Mouse (Mus musculus) liver, adult 2 months (tissue): ENCODE measurements at regions not wholly inside any gene's neighbourhood (a gene's known extent, or its start where the extent isn't known, plus 50 kb on each side); places are given as distances from the start of the nearest gene placed in this dataset.

Experiments
- DNase-seq: peaks from one replicate; pipeline ENCODE4 v3.0.0-alpha.2; 2011; ENCODE audit warnings: low read depth, low spot score; ENCODE audit errors: extremely low read depth
- H3K27ac ChIP-seq: fragments of 200-500 bp; replicated peaks from 2 replicates; pipeline ENCODE4 v1.5.1; 2012; ENCODE audit warnings: low read depth, mild to moderate bottlenecking, control low read depth, inconsistent platforms, low read length; ENCODE audit not compliant: insufficient read depth
- H3K27me3 ChIP-seq: fragments of 200-500 bp; 2 replicates; pipeline ENCODE4 v1.6.1; 2012; ENCODE audit warnings: mild to moderate bottlenecking, moderate library complexity, low read length, inconsistent platforms; ENCODE audit not compliant: control insufficient read depth, insufficient read depth
- H3K36me3 ChIP-seq: fragments of 200-500 bp; 2 replicates; pipeline ENCODE4 v1.6.1; 2012; ENCODE audit warnings: low read length, inconsistent platforms; ENCODE audit not compliant: control insufficient read depth, insufficient read depth
- H3K4me1 ChIP-seq: fragments of 200-500 bp; 2 replicates; pipeline ENCODE4 v1.6.1; 2011; ENCODE audit warnings: low read length; ENCODE audit not compliant: control insufficient read depth, insufficient read depth
- H3K4me3 ChIP-seq: fragments of 200-500 bp; 2 replicates; pipeline ENCODE4 v1.5.1; 2011; ENCODE audit warnings: low read depth, mild to moderate bottlenecking, control low read depth, low read length, moderate library complexity; ENCODE audit not compliant: insufficient read depth
- H3K79me2 ChIP-seq: fragments of 200-500 bp; 2 replicates; pipeline ENCODE4 v1.6.1; 2012; ENCODE audit warnings: inconsistent platforms, mild to moderate bottlenecking, low read length, moderate library complexity; ENCODE audit not compliant: control insufficient read depth, insufficient read depth
- H3K9ac ChIP-seq: fragments of 200-500 bp; 2 replicates; pipeline ENCODE4 v1.6.1; 2012; ENCODE audit warnings: low read depth, mild to moderate bottlenecking, control low read depth, inconsistent platforms, low read length
- CTCF ChIP-seq: fragments of 200-500 bp; IDR thresholded peaks from 2 replicates; pipeline ENCODE4 v1.5.1; 2011; ENCODE audit warnings: low read depth, low read length, control low read depth
- POLR2A ChIP-seq: fragments of 200-500 bp; IDR thresholded peaks from 2 replicates; pipeline ENCODE4 v1.6.1; 2011; ENCODE audit warnings: low read length, control low read depth; ENCODE audit not compliant: insufficient read depth; ENCODE audit errors: extremely low read depth
- WGBS: fragments of 180-500 bp; shearing (Covaris S2); methylation state at CpG from one replicate; pipeline ENCODE4 v1.1.7; 2018; 5-methylcytosine and 5-hydroxymethylcytosine counted together

- Histone ChIP-seq H3K36me3 (no peaks in the 10 kb centered on the region), H3K4me1 (no peaks in the 10 kb centered on the region; the same call in 1 of the 2 replicates), H3K27me3 (no peaks in the 10 kb centered on the region), H3K9ac (no peak overlapping the region), H3K79me2 (no peaks in the 10 kb centered on the region), H3K27ac (no peak overlapping the region), H3K4me3 (no peak overlapping the region)
- no peak for TF ChIP-seq POLR2A
- TF ChIP-seq CTCF: no peak
- 97% methylated on average over 1 of the region's 1 CpGs for WGBS
- no peak for DNase-seq
These were observed 287.5 kb upstream of the Plxna2 start for GRCm38 (mm10) chr1:194330471-194330870.

- no peak for TF ChIP-seq CTCF
- no peak for TF ChIP-seq POLR2A
- Histone ChIP-seq H3K4me3 (no peak overlapping the region), H3K27me3 (no peaks in the 10 kb centered on the region), H3K36me3 (no peaks in the 10 kb centered on the region), H3K4me1 (peaks cover 5% of the 10 kb centered on the region; the same call in 1 of the 2 replicates), H3K27ac (no peak overlapping the region), H3K9ac (no peak overlapping the region), H3K79me2 (no peaks in the 10 kb centered on the region)
- no peak for DNase-seq
- WGBS: 44% methylated on average over 3 of the region's 3 CpGs
These were observed 297.5 kb upstream of the Plxna2 start for GRCm38 (mm10) chr1:194320320-194321036.

GRCm38 (mm10) chr1:194318351-194318750, 299.7 kb upstream of the Plxna2 start:
- H3K4me1 ChIP-seq: peaks cover 5% of the 10 kb centered on the region; the same call in 1 of the 2 replicates
- DNase-seq: peak; percentile 97
- no peaks in the 10 kb centered on the region for H3K27me3 ChIP-seq
- no peak for TF ChIP-seq POLR2A
- TF ChIP-seq CTCF: no peak
- no peak overlapping the region for H3K27ac ChIP-seq
- H3K79me2 ChIP-seq: no peaks in the 10 kb centered on the region
- H3K9ac ChIP-seq: no peak overlapping the region
- H3K4me3 ChIP-seq: no peak overlapping the region
- no peaks in the 10 kb centered on the region for H3K36me3 ChIP-seq

GRCm38 (mm10) chr1:194315593-194315992, 302.4 kb upstream of the Plxna2 start:
- 88% methylated on average over 2 of the region's 2 CpGs for WGBS
- Histone ChIP-seq H3K36me3 (no peaks in the 10 kb centered on the region), H3K4me3 (no peak overlapping the region), H3K27ac (no peak overlapping the region), H3K79me2 (no peaks in the 10 kb centered on the region), H3K9ac (no peak overlapping the region), H3K27me3 (no peaks in the 10 kb centered on the region; the same call in 1 of the 2 replicates), H3K4me1 (peaks cover 5% of the 10 kb centered on the region; the same call in 1 of the 2 replicates)
- no peak for DNase-seq
- no peak for TF ChIP-seq POLR2A
- TF ChIP-seq CTCF: no peak

GRCm38 (mm10) chr1:194310373-194310772, 307.6 kb upstream of the Plxna2 start:
- Histone ChIP-seq H3K79me2 (no peaks in the 10 kb centered on the region), H3K4me1 (peaks cover 3% of the 10 kb centered on the region; the same call in 1 of the 2 replicates), H3K4me3 (no peak overlapping the region), H3K27ac (no peak overlapping the region), H3K9ac (no peak overlapping the region), H3K27me3 (no peaks in the 10 kb centered on the region; the same call in 1 of the 2 replicates), H3K36me3 (no peaks in the 10 kb centered on the region)
- 56% methylated on average over 2 of the region's 2 CpGs for WGBS
- no peak for DNase-seq
- TF ChIP-seq POLR2A (no peak), CTCF (no peak)

- no peak overlapping the region for H3K27ac ChIP-seq
- no peaks in the 10 kb centered on the region; the same call in 1 of the 2 replicates for H3K27me3 ChIP-seq
- H3K79me2 ChIP-seq: no peaks in the 10 kb centered on the region
- no peak for TF ChIP-seq POLR2A
- 20% methylated on average over 3 of the region's 3 CpGs for WGBS
- no peaks in the 10 kb centered on the region for H3K36me3 ChIP-seq
- no peak overlapping the region for H3K9ac ChIP-seq
- DNase-seq: peak; percentile 90
- H3K4me3 ChIP-seq: no peak overlapping the region
- peaks cover 3% of the 10 kb centered on the region; the same call in 1 of the 2 replicates for H3K4me1 ChIP-seq
These were observed 309.4 kb upstream of the Plxna2 start for GRCm38 (mm10) chr1:194308648-194309047.
